Mouse (Mus musculus) embryonic fibroblast, embryonic 13.5 days (primary cell): ENCODE measurements at regions not wholly inside any gene's neighbourhood (a gene's known extent, or its start where the extent isn't known, plus 50 kb on each side); places are given as distances from the start of the nearest gene placed in this dataset.

Experiments
- H3K27ac ChIP-seq: 2 replicates; pipeline ENCODE4 v1.5.1; 2012; ENCODE audit warnings: low read length, control low read depth, inconsistent platforms; ENCODE audit not compliant: insufficient read depth
- H3K4me1 ChIP-seq: 2 replicates; pipeline ENCODE4 v1.6.1; 2011; ENCODE audit warnings: low read length; ENCODE audit not compliant: control insufficient read depth, insufficient read depth
- H3K4me3 ChIP-seq: 2 replicates; pipeline ENCODE4 v1.5.1; 2011; ENCODE audit warnings: mild to moderate bottlenecking, control low read depth, low read length; ENCODE audit not compliant: insufficient read depth
- CTCF ChIP-seq: IDR thresholded peaks from 2 replicates; pipeline ENCODE4 v1.5.1; 2011; ENCODE audit warnings: mild to moderate bottlenecking, control low read depth, low read length, moderate library complexity, borderline replicate concordance; ENCODE audit not compliant: insufficient read depth
- POLR2A ChIP-seq: IDR thresholded peaks from 2 replicates; pipeline ENCODE4 v1.6.1; 2011; ENCODE audit warnings: low read depth, mild to moderate bottlenecking, control low read depth, low read length, moderate library complexity

- Histone ChIP-seq H3K4me3 (no peak overlapping the region), H3K4me1 (no peaks in the 10 kb centered on the region), H3K27ac (no peak overlapping the region)
- TF ChIP-seq POLR2A (no peak), CTCF (no peak)
Observed at GRCm38 (mm10) chr8:116314429-116315092, 190.2 kb upstream of the Dynlrb2 start.

- Histone ChIP-seq H3K4me3 (no peak overlapping the region), H3K4me1 (no peaks in the 10 kb centered on the region)
- TF ChIP-seq POLR2A (no peak), CTCF (no peak)
Observed at GRCm38 (mm10) chr8:116298891-116299290, 205.9 kb upstream of the Dynlrb2 start.

GRCm38 (mm10) chr8:116290671-116291245, 214.0 kb upstream of the Dynlrb2 start:
- no peak overlapping the region for H3K4me3 ChIP-seq
- H3K27ac ChIP-seq, result no peak overlapping the region
- TF ChIP-seq POLR2A (no peak), CTCF (no peak)
- H3K4me1 ChIP-seq, result no peaks in the 10 kb centered on the region

More at GRCm38 (mm10) chr8:116298891-116299290, 205.9 kb upstream of the Dynlrb2 start:
- no peak overlapping the region for H3K27ac ChIP-seq

- H3K4me1 ChIP-seq, result no peaks in the 10 kb centered on the region
- TF ChIP-seq POLR2A (no peak), CTCF (no peak)
- H3K4me3 ChIP-seq, result no peak overlapping the region
- no peak overlapping the region for H3K27ac ChIP-seq
Observed at GRCm38 (mm10) chr8:116289237-116289636, 215.5 kb upstream of the Dynlrb2 start.

GRCm38 (mm10) chr8:116283990-116284389, 220.8 kb upstream of the Dynlrb2 start:
- no peak overlapping the region for H3K27ac ChIP-seq
- H3K4me1 ChIP-seq, result no peaks in the 10 kb centered on the region
- TF ChIP-seq CTCF (no peak), POLR2A (no peak)
- no peak overlapping the region for H3K4me3 ChIP-seq

GRCm38 (mm10) chr8:116282341-116282740, 222.4 kb upstream of the Dynlrb2 start:
- H3K27ac ChIP-seq, result no peak overlapping the region
- no peak overlapping the region for H3K4me3 ChIP-seq
- H3K4me1 ChIP-seq, result no peaks in the 10 kb centered on the region
- TF ChIP-seq CTCF, result no peak
- no peak for TF ChIP-seq POLR2A

- Histone ChIP-seq H3K4me1 (no peaks in the 10 kb centered on the region), H3K4me3 (no peak overlapping the region), H3K27ac (no peak overlapping the region)
- no peak for TF ChIP-seq POLR2A
- no peak for TF ChIP-seq CTCF
Observed at GRCm38 (mm10) chr8:116275014-116275413, 229.8 kb upstream of the Dynlrb2 start.

- TF ChIP-seq POLR2A, result no peak
- no peak for TF ChIP-seq CTCF
- H3K4me1 ChIP-seq, result no peaks in the 10 kb centered on the region
- no peak overlapping the region for H3K27ac ChIP-seq
- H3K4me3 ChIP-seq, result no peak overlapping the region
Observed at GRCm38 (mm10) chr8:116271238-116271637, 233.5 kb upstream of the Dynlrb2 start.

- Histone ChIP-seq H3K27ac (no peak overlapping the region), H3K4me3 (no peak overlapping the region), H3K4me1 (no peaks in the 10 kb centered on the region)
- TF ChIP-seq CTCF (no peak), POLR2A (no peak)
Observed at GRCm38 (mm10) chr8:116269393-116269792, 235.4 kb upstream of the Dynlrb2 start.

- no peak overlapping the region for H3K4me3 ChIP-seq
- H3K4me1 ChIP-seq, result no peaks in the 10 kb centered on the region
- H3K27ac ChIP-seq, result no peak overlapping the region
- TF ChIP-seq POLR2A (no peak), CTCF (no peak)
Observed at GRCm38 (mm10) chr8:116268685-116269084, 236.1 kb upstream of the Dynlrb2 start.

- Histone ChIP-seq H3K27ac (no peak overlapping the region), H3K4me1 (no peaks in the 10 kb centered on the region), H3K4me3 (no peak overlapping the region)
- TF ChIP-seq CTCF (no peak), POLR2A (no peak)
Observed at GRCm38 (mm10) chr8:116268161-116268560, 236.6 kb upstream of the Dynlrb2 start.
